Mouse (Mus musculus) cerebellum, adult 2 months (tissue): ENCODE measurements around the gene Slc27a3.

Experiments used
- CTCF ChIP-seq: fragments of 200-500 bp; IDR thresholded peaks from 2 replicates; pipeline ENCODE4 v1.5.1; 2011; ENCODE audit warnings: low read depth, mild to moderate bottlenecking, control low read depth, low read length, moderate library complexity, borderline replicate concordance; ENCODE audit not compliant: insufficient read depth
- POLR2A ChIP-seq: fragments of 200-500 bp; IDR thresholded peaks from 2 replicates; pipeline ENCODE4 v1.6.1; 2011; ENCODE audit warnings: low read length, control low read depth, borderline replicate concordance; ENCODE audit not compliant: insufficient read depth

DNA sequence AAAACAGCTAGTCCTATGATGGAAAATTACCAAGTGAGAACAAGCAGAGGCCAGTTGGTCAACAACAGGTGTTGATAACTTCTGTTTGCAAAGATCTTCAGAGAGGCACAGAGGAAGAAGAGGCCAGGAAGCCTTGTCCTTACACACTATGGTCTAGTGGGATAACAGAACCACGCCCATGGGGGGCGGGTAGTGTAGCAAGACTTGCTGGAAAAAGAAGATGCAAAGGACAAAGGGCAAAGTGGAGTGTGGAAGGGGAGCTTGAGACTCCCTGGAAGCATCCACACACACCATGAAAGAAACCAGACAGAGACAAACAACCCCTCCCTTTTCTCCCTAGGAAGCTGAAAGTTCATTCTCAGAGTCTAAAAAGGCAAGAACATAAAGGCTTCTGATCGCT lies 39.8 kb upstream of the Slc27a3 start:
- TF ChIP-seq CTCF = no peak
- no peak for TF ChIP-seq POLR2A
